Mouse (Mus musculus) activated CD4-positive, CD25-positive, alpha-beta regulatory T cell, adult 4 months (primary cell): ENCODE measurements around the gene Ifit2. TPM values are rescaled to one million over a fixed set of nuclear protein-coding genes. Genes with fewer than 3 reads are reported as not detected.

ENCODE experiments used
- ATAC-seq: one replicate; pipeline ENCODE4 v1.8.0; 2017
- polyA plus RNA-seq, 2 experiments: library from polyadenylated mRNA; unstranded; fragments of 100-300 nt; shearing (Covaris generic); gene quantifications; one replicate each; pipeline ENCODE4 v1.2.1; 2017

Gene Ifit2
- 10 to 100 TPM; 25.6 to 26.6 TPM for polyA plus RNA-seq

DNA sequence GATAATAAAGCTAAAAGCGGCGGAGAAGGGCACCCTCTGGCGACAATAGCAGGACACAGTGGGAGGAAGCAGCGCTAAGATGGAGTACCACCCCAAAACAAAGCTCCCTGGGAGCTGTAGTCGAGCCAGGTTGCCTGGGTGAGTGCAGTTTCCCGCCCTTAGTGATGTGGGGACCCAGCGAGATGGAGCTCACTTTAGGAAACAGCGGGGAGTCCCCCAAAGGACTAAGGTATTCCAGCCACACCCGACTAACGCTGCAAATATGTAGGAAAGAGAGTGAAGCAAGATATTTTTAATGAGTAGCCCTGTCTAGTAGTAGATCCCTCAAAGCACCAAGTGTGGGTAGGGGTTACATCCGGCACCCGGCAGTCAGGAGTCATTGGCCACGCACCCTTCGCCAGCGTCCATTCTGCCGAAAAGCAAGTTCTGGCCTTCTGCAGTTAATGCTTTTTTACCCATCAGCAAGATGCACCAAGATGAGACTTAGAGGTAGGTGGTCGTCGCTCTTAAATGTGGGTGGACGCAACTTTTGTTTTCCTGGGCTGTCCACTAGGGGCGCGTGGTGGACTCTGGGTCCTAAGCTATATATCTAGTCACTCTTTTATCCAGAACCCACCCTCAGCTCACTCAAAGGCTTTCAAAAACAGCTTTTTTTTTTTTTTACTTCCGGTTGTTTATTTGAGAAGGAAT is at the start of gene Ifit2:
Ifit2 (plus strand) TSS at position 161 of the 690 bp plus-strand sequence.
- peak; percentile 88 for ATAC-seq

DNA sequence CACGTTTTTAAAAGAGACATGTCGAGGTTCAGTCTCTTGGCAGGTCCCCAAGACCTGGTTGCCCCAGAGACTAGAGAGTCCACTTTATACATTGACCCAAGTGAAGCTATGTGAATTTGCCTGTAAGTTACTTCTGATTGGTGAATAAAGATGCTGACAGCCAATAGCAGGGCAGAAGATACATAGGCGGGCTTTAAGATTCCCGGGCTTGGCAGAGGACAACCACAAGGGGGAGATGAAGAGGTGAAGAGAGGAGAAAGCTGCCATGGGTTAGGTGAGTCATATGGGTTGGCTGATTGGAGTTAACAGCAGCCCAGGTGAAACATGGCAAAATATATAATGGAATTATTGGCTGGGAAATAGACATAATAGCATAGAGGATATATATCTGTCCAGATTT is 49.7 kb upstream of the Ifit2 start:
- peak; percentile 88 for ATAC-seq

DNA sequence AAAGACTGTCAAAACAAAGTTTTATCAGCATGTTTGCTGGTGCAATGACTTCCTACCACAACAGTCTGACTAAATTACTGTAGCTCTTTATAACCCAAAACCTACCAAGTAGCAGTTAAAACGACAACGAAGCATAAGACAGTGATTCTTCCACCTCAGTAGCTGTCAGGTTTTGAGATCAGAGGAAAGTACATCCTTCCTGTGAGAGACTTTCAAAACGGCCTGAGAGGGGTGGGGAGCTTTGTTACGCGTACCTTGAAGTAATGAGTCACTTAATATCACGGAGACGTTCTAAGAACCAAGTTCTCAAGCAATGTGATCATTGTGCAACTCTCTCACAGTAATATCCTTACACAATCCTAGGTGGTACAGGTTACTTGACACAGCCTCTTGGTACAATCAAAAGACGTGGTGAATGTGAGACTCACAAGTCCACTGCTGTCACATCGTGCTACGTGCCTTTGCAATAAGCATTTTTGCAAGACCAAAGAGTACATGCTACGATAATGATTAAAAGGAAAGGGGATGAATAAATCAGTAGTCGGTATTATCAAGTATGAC is 45.3 kb upstream of the Ifit2 start:
- ATAC-seq: peak; percentile 79

DNA sequence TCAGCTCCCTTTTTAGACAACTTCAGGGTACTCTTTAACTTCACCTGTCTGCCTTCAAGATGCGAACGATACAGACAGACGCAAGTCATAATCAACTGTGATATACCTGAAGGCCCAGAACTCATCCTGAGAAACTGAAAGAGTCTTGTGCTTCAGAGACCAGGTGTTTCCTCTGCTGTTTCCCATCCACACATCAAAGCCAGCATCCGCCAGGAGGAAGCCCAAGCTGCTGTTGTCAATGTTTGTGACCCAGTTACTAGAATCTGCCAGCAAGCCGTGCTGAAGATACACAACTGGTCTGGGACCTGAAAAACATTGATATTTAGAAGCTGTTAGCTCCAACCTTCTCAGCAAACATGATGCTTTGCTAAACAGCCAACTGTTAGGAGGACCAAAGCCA is 39.8 kb upstream of the Ifit2 start:
- peak; percentile 88 for ATAC-seq

DNA sequence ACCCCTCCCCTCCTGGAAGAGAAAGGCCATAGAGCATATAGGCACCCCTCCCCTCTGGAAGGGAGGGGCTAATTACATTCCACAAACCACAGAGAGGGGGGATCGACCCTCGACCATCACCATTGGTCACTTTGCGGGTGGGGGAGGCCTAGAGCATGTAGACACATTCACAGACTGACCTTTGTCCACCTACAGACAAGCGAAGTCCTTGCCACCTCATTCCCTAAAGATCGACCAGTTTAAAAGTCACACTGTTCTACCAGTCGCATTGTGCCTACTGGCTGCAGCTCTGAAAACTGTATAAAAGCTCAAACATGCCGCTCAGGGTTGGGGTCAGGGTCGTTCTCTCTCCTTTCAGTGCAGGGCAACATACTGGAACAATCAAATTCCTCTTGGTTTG is 39.0 kb upstream of the Ifit2 start:
- ATAC-seq: no peak

DNA sequence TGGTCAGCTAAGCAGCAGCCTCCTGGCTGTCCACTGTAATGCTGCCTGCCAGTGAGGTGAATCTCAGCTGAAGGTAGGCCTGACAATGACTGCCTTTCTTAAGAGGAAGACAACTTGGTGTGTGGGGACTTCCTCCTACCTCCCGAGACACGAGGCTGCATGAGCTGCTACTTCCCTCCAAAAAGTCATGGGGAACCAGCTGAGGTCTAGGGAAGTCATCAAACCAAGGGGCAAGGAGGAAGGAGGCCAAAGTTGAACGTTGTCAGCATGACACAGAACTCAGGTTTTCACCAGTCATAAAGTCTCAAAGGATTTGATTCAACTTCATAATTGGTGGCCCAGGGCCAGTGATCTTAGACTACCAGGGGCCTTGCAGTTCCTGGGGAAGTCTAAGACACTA is 34.8 kb upstream of the Ifit2 start:
- ATAC-seq: no peak

DNA sequence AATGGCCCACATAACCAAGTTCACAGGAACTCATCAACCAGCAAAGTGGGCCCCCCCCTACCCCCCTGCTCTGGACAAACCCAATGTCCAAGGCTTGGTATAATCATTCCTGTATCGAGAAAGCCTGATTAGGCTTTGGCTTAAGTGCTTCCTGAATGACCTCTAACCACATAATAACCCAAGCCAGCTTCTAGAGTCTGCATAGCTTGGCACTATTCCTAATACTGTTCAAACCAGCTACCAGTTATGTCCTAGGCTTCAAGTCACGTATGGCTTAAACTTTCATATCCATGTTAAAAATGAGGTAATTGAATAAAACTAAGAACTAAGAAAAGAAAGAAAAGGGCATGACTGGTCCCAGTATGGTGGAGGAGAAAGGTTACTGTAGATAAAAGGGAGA is 34.1 kb upstream of the Ifit2 start:
- no peak for ATAC-seq

DNA sequence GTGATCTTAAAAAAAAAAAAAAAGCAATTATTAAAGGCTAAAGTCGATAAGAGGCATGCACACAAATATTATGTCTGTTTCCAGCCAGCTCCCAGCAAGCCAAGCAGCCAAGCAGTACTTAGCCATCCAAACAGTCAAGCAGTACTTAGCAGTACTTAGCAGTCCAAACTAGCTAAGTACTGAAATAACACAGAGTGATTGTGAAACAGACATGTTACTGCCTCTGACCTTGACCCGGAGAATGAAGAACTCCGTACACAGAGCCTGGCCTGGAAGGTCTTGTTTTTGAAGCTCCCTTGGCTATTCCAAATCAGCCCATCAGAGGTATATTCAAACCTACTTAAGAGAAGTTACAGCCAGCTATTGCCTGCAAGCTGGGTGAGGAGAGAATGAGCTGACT is 33.3 kb upstream of the Ifit2 start:
- no peak for ATAC-seq

DNA sequence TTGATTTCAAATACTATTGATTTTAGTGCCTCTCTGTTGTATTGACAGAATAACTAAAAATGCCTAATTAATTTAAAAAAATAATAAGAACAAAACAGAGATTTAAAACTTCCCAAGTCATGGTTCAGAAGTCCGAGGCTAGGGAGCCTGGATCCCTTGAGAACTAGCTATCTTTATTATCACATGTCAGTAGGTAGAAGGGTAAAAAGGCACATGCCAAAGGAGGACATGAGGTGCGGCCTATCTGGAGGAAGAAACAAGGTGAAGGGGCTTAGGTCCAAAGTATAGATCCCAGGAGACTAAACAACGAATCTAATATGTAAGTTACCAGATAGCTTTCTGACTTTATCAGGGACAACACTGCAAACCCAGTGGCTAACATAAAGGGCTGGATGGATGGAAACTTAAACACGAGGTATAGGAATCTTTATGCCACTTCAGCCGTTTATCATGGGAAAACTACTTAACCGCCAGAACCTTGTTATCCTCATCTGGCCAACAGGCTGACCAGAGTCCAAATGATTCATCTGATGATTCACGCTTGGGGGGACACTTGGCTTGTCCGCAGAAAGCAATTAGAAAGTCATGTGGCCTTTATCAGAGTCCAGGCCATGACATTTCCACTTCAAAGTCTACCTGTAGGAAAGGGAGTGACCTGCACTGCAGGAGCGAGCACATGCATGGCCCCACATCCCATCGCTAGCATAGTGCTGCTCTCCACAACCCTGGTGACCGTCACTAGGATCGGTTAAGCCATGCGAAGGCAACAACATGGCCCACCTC is 32.5 kb upstream of the Ifit2 start:
- ATAC-seq: no peak

DNA sequence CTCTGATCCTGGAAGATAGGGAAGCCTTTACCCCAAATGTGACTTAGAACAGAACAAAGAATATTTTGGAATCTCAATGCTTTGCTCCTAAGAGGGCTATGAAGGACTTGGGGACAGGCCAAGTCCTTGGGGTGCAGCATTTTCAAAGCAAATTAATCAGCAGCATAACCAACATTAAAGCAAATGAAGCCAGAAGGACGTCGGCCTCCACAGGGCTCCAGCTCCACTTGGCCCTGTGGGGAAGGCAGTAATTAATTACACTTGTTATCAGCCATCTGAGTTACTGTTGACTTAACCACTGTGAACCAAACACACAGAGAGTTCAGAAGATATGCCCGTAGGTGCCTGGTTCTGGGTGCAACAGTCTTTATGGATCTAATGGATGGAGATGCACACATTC is 31.7 kb upstream of the Ifit2 start:
- no peak for ATAC-seq

DNA sequence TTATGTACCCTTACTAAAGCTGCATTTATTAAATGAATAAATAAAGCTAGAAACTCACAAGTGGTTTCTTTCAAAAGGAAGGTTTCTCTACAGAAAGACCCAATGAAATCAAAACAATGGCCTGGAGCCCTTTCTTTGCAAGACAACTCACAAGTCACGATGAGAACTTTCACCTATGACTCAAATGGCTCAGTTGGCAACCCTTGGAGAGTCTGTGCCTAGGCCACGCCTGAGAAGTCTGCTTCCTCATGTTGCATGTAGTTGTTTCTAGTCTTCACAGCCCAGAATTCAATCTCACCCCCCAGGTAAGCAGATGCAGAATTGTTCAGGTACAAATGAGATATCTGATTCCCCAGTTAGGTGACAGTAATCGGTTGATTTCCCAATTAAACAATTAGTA is 30.8 kb upstream of the Ifit2 start:
- ATAC-seq: no peak

DNA sequence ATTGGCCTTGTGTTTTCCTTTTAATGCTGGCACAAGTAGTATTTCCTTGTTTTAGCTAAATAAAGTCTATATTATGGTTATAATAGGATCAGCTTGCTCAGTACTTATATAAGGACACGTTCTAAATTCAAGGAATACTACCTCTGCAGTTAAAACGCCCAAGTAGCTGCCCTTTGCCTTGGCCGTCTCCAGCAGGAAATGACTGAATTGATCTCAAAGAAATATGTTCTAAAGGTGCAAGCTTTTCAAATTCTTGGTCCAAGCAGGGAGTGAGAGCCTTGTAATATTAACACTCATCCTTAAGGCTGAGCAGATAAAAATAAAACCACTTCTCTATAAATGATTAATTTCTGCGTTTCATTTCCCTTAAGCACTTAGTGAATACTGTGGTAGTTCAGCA is 30.4 kb upstream of the Ifit2 start:
- no peak for ATAC-seq

DNA sequence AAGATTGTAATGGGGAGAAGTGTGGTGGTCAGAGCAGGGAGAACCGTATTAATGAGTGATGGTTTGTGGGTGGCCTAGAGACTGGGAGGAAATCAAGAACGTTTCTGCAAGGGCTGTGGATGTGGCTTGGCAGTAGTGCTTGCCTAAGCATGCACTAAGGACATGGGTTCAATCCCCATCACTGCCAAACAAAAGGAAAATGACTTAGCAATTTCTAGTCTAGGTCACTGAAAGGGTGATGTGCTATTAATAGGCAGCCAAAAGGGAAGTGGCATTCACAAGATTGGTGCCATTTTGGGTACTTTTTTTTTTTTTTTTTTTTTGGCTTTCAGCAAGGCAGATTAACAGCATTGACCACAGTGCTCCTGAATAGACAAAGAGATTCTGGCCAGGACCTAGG is 29.1 kb upstream of the Ifit2 start:
- ATAC-seq: no peak

DNA sequence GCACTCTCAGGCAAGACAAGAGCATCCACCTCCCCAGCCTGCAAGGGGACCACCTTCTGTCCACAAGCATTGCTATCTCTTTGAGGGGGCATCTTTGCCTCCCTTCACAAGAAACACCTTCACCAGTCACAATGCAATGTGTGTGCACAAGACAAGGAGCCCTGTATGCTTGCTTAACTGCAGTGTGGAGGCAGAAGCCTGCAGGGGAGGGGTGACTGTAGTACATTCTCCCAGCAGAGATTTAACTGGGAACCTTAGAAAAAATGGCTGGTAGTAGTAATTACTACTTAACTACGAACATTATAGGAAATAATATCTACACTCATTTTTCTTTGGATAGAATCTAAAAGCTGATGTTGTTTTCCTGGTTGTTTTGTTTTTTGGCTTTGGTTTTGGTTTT is 28.5 kb upstream of the Ifit2 start:
- ATAC-seq: no peak

DNA sequence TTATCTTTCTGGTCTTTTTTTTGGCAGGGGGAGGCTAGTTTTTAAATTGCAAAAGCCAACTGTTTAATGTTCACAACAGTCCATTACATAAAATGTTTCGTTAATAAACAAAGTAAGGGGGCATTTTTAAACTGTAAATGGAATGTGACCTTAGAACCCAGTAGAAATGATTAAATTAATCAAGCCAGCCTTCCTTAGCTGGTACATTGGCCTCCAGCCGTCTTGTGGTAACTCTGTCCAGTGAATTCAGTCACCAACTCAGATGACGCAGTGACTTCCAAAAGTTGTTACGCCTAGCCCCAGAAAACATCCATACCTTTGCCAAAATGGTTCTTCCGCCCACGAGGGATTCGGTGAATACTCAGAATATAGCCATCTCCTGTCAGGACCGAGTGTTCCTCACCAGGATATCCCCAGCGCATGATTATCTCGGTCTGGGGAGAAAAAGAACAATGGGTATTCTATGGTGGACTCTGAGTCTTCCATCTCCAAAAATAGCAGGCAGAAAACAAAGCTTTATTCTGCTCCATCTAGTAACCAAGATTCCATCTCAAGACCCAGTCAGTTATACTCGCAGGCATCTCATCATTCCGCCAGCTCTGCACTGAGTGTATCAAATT is 27.3 kb upstream of the Ifit2 start:
- ATAC-seq: no peak

DNA sequence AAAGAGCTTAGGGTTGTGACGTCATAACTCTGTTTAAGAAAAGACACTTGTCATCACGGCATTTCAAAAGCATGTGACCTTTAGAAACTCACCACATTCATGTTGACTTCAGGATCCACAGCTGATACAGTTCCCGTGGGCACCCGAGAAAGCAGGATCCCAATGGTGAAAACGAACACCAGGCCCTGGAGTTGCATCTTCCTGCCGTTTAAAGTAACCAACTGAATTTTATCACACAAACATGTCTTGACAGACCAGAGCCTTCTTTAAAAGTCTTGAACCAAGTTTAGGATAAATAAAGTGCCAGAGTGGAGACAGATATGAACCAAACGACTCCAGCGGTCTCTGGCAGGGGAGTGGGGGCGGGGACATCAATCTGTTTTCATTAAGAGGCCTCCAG is 25.8 kb upstream of the Ifit2 start:
- ATAC-seq: no peak

DNA sequence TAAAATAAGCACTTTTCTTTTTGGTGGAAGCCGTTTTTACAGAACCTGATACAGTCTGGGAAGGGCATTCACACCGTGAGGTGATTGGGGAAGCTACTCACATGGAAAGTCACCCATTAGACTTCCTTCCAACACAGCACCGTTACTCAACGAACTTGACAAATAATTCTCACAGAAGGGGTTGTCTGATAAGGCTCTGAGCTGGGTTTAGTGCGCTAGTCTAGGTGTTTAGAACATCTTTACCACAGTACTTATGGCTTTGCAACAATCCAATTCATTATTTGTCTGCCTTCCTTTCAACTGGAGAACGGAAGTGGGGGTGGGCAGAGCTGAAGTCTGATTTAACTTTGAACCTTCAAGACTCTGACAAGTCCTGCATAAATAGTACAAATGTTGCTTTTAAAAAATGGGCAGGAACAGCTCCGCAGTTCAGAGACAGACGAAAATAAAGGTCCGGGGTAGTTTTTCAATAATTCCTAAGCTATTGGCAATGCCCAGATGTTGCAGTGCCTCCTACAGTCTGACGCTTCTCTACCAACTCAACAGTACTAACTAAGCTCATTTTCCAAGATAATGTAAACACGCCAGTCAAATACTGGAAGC is 24.1 kb upstream of the Ifit2 start:
- ATAC-seq: peak; percentile 13

DNA sequence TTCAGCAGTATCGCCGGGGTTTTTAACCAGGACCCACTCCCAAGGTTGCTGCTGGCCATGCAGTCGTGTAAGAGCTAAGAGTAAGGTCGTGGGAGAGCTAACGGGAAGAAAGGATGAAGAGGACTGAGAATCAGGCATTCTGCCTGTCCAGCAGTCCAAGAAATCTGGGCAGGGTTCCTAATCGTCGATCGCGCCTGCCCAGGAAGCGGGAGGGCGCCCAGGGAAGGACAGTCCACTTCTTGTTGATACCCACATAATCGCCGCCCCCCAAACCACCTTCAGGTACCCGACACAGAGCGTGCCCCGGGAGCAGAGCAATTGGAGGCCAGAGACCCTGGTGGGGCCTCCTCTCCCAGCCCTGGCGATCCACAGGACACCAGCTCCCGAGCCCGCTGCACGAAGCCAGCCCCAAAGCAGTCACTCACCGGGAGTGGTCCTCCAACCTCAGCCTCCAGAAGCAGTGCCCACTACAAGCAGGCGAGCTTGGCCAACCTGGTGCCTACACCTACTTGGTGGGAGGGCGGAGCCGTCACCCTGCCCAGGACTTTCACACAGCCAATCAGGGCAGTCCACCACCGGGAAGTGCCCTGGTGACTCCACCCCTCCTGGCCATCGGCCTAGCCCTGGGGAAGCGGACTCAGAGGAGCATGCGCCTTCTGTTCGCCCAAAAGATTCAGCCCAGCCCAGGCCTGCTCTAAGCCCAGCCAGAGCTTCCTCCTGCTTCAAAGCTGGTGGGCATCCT is 23.4 kb upstream of the Ifit2 start, which contains the start of gene Lipa:
Lipa (minus strand) TSS at position 534 of the 742 bp plus-strand sequence.
- peak; percentile 99 for ATAC-seq

DNA sequence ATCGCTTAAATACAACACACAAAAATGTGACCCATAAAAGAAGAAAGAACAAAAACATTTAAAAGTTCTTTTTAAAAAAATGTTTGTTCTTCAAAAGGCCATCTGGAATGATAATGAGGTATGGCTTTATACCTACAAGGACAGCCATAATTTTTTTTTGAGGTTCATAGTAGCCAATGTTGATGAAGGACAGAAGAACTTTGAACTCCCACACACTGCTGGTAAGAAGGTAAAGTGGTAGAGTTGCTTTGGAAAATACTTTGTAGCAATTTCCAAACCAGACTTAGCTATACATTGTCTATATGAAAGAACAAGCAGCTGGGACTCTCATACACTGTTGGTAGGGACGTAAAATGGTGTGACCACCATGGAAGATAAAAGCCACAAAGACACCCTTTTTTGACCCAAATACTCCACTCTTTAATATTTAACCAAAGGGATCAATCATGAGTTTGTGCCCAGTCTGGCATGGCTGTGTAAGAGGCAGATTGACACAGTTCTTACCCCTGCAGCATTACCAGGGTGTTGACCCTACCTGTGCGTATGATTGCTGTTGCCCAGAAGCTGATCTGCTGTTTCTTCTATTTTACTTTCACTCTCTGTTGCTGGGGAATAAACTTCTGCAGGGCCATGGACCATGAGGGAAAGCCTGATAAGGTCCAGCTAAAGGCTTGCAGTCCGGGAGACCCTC is 18.3 kb upstream of the Ifit2 start:
- no peak for ATAC-seq

DNA sequence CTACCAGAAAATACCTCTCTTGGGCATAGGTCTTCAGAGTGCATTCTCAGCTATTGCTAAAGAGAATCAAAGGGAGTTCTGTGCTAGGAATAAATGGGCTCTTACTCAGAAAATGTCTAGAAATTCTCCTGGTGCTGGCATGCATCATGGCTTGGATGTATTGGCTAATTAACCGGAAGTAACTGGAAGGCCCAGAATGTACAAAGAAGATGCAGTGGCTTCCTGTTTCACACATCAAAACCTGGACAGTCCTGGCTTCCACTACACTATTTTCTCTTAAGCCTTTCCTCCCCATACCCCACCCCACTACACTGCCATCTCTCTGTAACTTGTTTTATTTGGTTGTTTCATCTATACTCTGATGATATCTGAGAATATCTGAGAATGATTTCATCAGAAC is 11.1 kb upstream of the Ifit2 start:
- ATAC-seq: no peak

DNA sequence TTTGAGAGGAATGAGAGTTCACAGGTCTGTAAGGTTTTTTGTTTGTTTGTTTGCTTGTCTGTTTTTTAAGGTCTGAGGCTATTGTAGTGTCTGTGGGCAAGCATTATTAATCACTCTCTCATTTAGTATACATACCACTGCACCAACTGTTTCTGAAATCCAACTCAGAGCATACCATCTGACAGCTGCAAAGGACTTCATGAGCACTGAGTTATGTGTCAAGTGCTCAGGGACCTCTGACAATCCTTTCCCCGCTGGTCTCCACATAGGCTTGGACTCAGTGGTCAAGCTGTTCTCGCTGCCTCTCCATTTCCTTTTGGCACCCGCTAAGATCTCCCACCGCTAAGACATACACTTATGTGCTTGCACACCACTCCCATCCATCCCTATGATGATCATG is 4.3 kb upstream of the Ifit2 start:
- ATAC-seq: no peak

DNA sequence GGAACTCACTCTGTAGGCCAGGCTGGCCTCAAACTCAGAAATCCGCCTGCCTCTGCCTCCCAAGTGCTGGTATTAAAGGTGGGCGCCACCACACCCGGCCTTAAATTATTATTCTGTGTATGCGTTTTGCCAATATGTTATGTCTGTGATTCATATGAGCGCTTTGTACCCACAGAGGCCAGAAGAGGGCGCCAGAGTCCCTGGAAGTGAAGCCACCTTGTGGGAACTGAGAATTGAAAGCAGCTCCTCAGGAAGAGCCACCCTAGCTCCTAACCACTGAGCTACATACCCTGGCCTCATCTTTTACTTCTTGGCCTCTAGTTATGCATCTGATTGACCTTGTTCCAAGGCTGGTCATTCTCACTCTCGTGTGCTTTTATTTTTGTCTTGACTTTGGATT is 2.5 kb upstream of the Ifit2 start:
- ATAC-seq: peak; percentile 37
